Mouse (Mus musculus) ovary, postnatal 14 days (tissue): ENCODE data around the gene Rab13.

Experiments used
- DNase-seq: peaks from one replicate; pipeline ENCODE4 v3.0.0; 2022; ENCODE audit warnings: low spot score

Rab13 gene

GRCm38 (mm10) chr3:90213377-90213866 lies at the start of gene Rab13, which contains the start of gene Rps27:
TSS of gene Rab13 (plus strand) at chr3:90213695.
TSS of gene Rps27 (minus strand) at chr3:90213651.
- DNase-seq = peak; percentile 76

GRCm38 (mm10) chr3:90179566-90179965 lies 33.9 kb upstream of the Rab13 start:
- no peak for DNase-seq

DNA sequence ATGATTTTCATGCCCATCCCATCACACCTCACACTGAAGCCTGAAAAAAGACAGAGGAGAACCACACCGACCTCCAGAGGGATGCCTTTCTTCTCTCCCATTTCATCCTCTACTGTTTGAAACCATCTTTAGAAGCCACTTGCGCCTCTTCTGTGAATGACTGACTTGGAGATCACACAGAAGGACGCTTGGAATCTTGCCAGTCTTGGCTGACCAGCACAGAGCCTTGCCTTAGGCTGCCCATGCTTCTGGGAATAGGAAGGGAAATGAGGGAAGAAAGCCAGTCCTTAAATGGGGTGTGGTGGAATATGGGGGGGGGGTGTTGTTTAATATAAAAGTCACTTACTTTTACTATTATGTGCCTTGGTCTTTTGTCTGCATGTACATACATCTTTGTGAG lies 29.9 kb upstream of the Rab13 start:
- no peak for DNase-seq

DNA sequence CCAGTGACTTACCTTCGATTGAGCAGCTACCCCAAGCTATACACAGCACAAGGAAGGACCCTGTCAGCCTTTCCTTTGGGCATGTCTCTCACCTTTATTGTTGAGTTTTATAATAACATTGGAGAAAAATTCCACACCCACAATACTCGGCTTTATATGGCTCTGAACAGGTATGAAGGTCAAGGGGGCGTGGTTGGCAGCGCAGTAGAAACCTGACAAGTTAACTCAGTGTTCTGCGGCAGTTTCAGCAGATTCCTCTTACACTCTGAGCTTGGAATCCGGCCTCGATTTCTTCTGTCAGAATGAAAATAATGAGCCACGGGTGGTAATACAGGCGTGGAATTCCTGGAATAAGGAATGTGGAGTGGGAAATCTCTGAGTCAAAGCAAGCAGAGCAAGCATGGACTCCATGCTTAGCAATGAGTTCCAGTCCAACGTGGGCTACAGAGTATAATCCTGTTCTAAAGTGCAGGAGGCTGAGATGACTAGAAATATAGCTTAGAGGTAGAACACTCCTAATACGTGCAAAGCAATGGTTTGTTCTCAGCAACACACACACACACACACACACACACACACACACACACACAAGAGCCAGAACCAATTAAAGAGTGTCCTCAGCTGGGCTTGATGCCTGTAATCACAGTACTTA lies 22.5 kb upstream of the Rab13 start:
- no peak for DNase-seq

- DNase-seq = no peak
These were observed 18.7 kb upstream of the Rab13 start for GRCm38 (mm10) chr3:90194759-90195158.

DNA sequence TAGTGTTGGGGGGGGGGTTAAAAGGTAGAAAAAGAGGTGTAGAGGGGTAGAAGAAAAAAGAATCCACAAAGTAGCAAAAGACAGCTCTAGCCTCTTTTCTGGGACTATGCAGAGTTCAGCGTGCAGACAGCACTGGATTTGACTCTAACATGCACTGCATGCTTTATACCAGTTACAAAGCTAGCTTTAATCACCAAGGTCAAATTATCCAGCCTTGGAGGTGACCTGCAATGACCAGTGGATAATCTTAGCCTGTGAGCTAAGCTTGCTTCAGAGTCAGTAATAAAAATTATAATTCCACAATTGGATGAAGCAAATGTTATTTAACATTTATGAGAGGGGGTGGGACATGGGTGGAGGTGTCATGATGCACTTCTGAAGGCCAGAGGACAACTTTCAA lies 17.9 kb upstream of the Rab13 start:
- DNase-seq = no peak

- DNase-seq = no peak
These were observed 15.9 kb upstream of the Rab13 start for GRCm38 (mm10) chr3:90197548-90197947.

DNA sequence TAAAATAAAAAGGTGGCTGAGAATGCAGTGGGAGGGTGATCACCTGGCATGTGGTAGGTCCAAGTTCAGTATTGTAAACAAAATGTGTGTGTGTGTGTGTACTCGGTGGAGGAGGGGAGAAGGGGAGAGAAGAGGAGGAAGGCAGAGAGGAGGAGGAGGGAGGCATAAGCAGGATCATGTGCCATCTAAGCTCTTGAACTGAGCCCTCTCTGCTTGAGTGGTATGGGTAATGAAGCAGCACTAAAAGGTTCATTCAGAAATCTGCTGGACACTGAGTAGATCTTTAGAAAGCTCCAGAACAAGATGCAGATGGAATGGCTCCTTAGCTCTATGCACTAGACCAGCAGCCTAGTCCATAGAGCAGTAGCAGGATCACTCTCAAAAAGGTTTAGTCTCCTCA lies 10.6 kb upstream of the Rab13 start:
- no peak for DNase-seq

DNA sequence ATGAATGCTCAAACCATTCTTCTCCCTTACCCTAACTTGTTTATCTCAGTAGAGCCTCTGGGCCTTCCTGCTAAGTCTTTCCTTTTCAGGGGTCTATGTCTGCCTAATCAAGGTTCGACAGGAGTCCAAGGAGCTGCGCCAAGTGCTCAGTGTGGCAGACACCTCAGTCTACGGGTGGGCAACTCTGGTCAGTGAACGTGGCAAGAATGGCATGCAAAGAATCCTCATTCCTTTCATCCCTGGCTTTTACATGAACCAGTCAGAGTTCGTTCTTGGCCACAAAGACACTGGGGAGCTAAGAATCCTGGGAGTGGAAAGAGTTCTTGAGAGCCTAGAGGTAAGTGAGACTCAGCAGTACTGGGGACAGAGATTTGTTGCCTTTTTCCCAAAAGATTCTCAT lies 9.9 kb upstream of the Rab13 start:
- no peak for DNase-seq

- DNase-seq = no peak
These were observed 8.9 kb upstream of the Rab13 start for GRCm38 (mm10) chr3:90204582-90204981.

DNA sequence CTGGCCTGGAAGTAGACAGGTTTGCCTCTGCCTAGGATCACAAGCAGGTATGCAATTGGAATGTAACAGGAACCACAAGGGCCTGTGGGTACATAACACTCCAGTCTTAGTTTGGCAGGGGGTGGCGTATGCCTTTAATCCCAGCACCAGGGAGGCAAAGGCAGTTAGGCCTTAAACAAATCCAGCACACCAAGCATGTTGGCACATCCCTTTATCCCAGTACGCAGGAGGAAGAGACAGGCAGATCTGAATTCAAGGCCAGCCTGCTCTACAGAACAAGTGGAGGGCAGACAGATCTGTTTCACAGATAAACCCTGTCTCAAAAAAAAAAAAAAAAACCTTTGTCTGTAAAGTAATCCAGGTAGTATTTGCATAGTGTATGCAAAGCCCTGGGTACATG lies 4.8 kb upstream of the Rab13 start:
- no peak for DNase-seq

GRCm38 (mm10) chr3:90209908-90210566 lies 3.5 kb upstream of the Rab13 start:
- no peak for DNase-seq

DNA sequence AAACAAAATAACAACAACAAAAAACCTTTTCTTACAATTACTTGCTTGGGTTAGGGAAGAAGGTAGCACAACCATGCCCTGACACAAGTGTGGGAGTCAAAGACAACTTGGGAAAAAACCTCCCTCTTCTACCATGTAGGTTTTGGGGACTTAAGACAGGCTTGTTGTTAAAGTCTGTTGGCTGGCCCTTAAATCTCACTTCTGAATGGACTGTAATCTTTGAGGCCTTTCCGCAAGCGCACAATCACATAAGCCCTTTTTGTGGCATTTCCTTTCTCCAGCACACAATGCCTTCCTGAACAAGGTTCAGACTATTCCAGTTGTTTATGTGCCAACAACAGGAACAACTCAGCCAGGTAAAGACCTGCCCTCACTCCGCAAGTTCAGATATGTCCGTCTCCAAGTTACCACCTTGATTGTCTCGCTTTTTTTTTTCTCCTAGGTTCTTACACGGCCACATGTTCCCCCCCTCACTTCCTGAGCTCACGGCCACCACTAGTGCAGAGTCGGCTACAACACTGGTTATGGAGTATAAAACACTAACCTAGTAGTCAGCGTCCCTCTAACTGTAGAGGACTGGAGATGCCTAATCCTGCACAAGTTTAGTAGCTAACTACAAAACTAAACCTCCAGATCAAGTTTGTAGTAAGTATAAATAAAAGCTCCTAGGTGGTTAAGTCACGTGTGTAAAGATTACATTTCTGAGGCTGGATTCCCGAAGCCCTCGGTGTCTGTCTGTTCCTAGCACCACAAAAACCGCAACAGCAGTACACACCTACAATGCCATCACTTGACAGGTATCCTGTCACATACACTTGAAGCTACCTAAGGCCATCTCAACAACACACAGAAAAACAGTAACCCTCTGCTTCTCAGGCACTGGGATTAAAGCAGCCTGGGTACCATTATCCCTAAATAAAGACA lies 1.8 kb upstream of the Rab13 start:
- no peak for DNase-seq

GRCm38 (mm10) chr3:90212723-90213122 lies 772 bp upstream of the Rab13 start:
- DNase-seq = no peak

GRCm38 (mm10) chr3:90213956-90214684 lies 625 bp downstream of the Rab13 start:
- no peak for DNase-seq

- DNase-seq = no peak
These were observed 2.4 kb downstream of the Rab13 start for GRCm38 (mm10) chr3:90215825-90216380.

DNA sequence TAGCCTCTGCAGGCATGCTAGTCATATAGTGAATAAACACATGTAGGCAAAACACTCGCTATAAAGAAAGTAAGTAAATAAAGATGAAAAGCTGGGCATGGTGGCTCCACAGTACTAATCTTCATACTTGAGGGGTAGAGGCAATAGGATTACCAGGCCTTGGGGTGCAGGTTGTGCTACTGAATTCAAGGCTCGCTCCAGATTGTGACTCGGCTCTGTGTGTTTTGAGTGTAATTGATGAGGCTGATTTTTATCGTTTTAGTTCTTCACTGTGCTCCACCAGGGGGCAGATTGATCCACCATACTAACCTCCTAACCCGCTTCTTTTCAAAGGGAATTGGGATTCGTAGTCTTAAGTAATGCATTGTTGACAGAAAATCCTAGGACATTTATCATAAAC lies 6.6 kb downstream of the Rab13 start:
- no peak for DNase-seq

DNA sequence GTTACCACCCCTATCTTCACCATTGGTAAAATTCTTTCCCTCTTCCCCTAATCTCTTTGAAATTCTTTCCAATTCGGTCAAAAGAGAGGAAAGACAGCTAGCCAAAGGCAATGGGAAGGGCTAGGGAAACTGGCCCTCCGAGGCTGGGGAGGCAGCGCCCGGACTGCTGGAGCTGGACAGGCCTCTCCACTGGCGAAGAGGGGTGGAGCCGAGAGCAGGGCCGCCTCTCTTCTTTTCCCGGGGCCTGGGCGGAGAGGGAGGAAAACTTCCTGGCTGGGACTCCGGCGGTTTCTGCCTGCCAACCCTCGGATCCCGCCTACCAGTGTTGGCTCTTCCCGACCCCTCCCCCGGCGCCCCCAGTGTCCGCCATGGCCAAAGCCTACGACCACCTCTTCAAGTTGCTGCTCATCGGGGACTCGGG lies 7.0 kb downstream of the Rab13 start:
- peak; percentile 73 for DNase-seq

- DNase-seq = no peak
These were observed 7.6 kb downstream of the Rab13 start for GRCm38 (mm10) chr3:90221123-90221522.

DNA sequence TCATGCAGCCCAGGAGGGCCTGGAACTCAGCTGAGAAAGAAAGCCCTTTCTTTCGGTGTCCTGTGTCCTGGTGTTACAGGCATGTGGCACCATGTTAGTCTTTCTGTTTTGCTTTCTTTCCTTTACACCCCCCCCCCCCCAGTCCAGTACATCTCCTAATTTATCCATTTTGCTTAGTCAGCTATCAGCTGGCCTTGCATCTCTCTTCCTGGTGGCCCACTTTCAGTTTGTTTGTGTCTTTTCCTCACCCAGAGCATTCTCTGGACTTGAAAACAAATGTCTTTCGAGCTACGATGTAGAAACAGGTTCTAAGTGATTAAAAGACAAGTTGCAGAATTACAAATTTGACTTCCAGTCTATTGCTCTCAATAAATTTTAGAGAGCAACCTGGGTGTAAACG lies 9.0 kb downstream of the Rab13 start:
- DNase-seq = no peak

DNA sequence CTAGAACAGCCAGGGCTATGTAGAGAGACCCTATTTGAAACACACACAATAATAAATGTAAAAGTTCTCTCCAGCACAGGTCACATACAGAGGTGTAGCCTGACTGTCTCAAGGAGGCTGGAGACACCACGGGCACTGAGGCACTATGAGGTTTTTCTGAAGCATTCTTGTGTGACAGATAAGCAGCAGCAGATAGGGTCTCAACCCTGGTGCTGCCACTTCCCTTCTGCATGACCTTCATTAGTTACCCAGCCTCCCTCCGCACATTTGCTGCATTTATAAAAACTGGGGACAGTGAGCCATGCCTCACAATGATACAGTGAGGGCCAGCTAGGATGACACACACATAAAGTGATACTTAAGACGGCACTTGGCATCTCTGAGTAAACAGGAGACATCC lies 9.4 kb downstream of the Rab13 start:
- DNase-seq = no peak

DNA sequence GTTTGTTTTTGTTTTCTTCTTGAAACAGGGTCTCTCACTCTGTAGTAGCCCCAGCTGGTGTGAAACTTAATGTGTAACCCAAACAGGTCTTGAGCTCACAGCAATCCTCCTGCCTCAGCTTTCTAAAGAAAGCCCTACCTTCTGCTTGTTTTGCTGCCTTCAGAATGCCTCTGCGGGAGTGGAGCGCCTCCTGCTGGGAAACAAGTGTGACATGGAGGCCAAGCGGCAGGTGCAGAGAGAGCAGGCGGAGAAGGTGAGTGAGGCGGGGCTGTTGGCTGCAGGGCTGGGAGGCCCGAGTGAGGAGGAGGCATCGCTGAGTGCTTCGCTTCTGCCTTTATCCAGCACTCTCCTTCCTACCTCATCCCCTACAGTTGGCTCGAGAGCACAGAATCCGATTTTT lies 10.8 kb downstream of the Rab13 start:
- no peak for DNase-seq
